ENCODE assay signal across 33 mouse cellular contexts in the genomic region with DNA sequence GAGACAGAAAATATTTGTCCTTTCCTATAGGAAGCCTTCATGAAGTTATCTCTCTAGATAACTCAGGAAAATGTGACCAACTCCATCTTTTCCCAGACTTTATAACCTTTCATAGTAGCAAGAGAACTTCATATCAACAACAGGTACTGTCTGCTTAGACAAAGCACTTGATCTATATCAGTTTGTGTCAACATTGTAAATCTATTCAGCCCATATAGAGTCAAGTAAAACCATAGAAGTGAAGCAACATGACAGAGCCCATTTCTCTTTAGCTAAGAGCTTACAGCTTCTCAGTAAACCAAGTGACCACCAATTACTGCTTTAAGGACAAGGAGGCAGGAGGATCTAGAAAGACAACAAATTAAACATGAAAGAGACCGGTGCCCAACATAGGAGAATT.
"Had no signal": no experiment of that assay in that cellular context is flagged by ENCODE, and none has a peak within 500 bp of the region (broad histone marks: within the 10 kb centered on the region; RNA-seq: fewer than 3 reads in every experiment).

No protein-coding gene starts in this region.

- H3K9me3 ChIP-seq: heart, embryonic 10.5 days; heart, embryonic 12.5 days; heart, embryonic 13.5 days; heart, embryonic 15.5 days; hindbrain, embryonic 10.5 days; hindbrain, embryonic 12.5 days; hindbrain, embryonic 13.5 days; hindbrain, embryonic 15.5 days; kidney, embryonic 15.5 days had no signal

- H3K9ac ChIP-seq: heart, embryonic 12.5 days; heart, embryonic 13.5 days; heart, embryonic 15.5 days; hindbrain, embryonic 12.5 days; hindbrain, embryonic 13.5 days; hindbrain, embryonic 14.5 days; hindbrain, embryonic 15.5 days; kidney, embryonic 15.5 days had no signal

- H3K4me3 ChIP-seq: heart, embryonic 10.5 days; heart, embryonic 12.5 days; heart, embryonic 13.5 days; heart, embryonic 15.5 days; hindbrain, embryonic 10.5 days; hindbrain, embryonic 12.5 days; hindbrain, embryonic 13.5 days; hindbrain, embryonic 15.5 days; kidney, embryonic 15.5 days; layer of hippocampus, adult 2 months; left cerebral cortex, adult 2 months had no signal

- DNase-seq: heart, postnatal 10 days; heart, postnatal 14 days; heart, postnatal 36 days; heart, postnatal 4 days; kidney, adult 11 months; kidney, adult 18-20 months; kidney, adult 2 months; kidney, adult 8-10 months; kidney, adult 9 months; kidney, postnatal 10 days; kidney, postnatal 14 days; kidney, postnatal 25 days; kidney, postnatal 36 days; kidney, postnatal 4 days; layer of hippocampus, adult 9-11 months; layer of hippocampus, postnatal 36 days had no signal

- H3K4me1 ChIP-seq: heart, embryonic 10.5 days; heart, embryonic 12.5 days; heart, embryonic 13.5 days; heart, embryonic 15.5 days; hindbrain, embryonic 10.5 days; hindbrain, embryonic 12.5 days; hindbrain, embryonic 13.5 days; hindbrain, embryonic 15.5 days; kidney, embryonic 15.5 days had no signal

- H3K4me2 ChIP-seq: heart, embryonic 11.5 days; heart, embryonic 12.5 days; heart, embryonic 13.5 days; heart, embryonic 15.5 days; hindbrain, embryonic 12.5 days; hindbrain, embryonic 13.5 days; hindbrain, embryonic 14.5 days; hindbrain, embryonic 15.5 days; kidney, embryonic 15.5 days had no signal

- H3K27me3 ChIP-seq: heart, embryonic 12.5 days; heart, embryonic 13.5 days; heart, embryonic 15.5 days; hindbrain, embryonic 12.5 days; hindbrain, embryonic 13.5 days; hindbrain, embryonic 15.5 days; kidney, embryonic 15.5 days had no signal

- H3K36me3 ChIP-seq: heart, embryonic 10.5 days; heart, embryonic 12.5 days; heart, embryonic 13.5 days; heart, embryonic 15.5 days; hindbrain, embryonic 10.5 days; hindbrain, embryonic 12.5 days; hindbrain, embryonic 13.5 days; hindbrain, embryonic 15.5 days; kidney, embryonic 15.5 days had no signal

- ATAC-seq: hindbrain, embryonic 16.5 days; hindbrain, postnatal 0 days; inflammation-experienced regulatory T-cells, adult 6 months had no signal

- H3K27ac ChIP-seq: heart, embryonic 10.5 days; heart, embryonic 13.5 days; heart, embryonic 15.5 days; hindbrain, embryonic 10.5 days; hindbrain, embryonic 12.5 days; hindbrain, embryonic 13.5 days; hindbrain, embryonic 14.5 days; hindbrain, embryonic 15.5 days; hindbrain, postnatal 0 days; kidney, embryonic 15.5 days; kidney, postnatal 0 days; layer of hippocampus, adult 2 months; left cerebral cortex, adult 2 months had no signal
